Mouse (Mus musculus): ENCODE measurements around the gene Sult2a1. TPM values are rescaled to one million over a fixed set of nuclear protein-coding genes. Genes with fewer than 3 reads are reported as not detected.
"Not testable (repeated sequence)": the region's sequence is repeated elsewhere in the genome, so short reads cannot be mapped to it uniquely, and the experiment has no call there.

Sult2a1 gene
- not detected in 2 replicates for polyA plus RNA-seq (2014; fragmentation: Nextera tagmentation; extraction: Ambion mirVana)

DNA sequence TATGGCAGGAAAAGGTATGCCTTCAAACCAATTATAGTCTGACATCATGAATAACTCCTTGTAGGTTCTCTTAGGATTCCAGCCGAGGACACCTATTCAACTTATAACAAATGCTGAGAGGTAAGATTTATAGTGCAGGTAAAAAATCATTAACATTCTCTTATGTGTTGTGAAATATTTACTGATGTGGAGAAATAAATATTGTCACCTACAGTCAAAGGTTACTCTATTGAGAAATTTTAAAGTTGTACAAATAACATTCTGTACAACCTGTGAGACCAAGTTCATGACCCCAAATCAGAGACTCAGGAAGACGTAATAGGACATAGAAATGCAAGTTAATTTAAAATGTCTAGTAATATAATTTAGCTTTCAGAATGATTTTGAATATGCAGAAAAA, at the start of gene Sult2a1:
Sult2a1 (minus strand) TSS at position 101 of the 400 bp plus-strand sequence.
- H3K9ac ChIP-seq (ENCODE audit: low read depth, low read length); H3K27me3 ChIP-seq (ENCODE audit: control insufficient read depth, insufficient read depth, low read length); H3K4me2 ChIP-seq (replicated peaks; ENCODE audit: low read depth, low read length); H3K9me3 ChIP-seq (ENCODE audit: control insufficient read depth, low read length); H3K27ac ChIP-seq (ENCODE audit: low read depth, low read length); ATAC-seq (ENCODE audit: low FRiP score, low TSS enrichment); H3K4me3 ChIP-seq (ENCODE audit: low read length); H3K4me1 ChIP-seq (ENCODE audit: control insufficient read depth, insufficient read depth, low read length); H3K36me3 ChIP-seq (ENCODE audit: control insufficient read depth, insufficient read depth, low read length): not testable (repeated sequence)
- WGBS, result 87% methylated on average over 1 of the region's 2 CpGs

DNA sequence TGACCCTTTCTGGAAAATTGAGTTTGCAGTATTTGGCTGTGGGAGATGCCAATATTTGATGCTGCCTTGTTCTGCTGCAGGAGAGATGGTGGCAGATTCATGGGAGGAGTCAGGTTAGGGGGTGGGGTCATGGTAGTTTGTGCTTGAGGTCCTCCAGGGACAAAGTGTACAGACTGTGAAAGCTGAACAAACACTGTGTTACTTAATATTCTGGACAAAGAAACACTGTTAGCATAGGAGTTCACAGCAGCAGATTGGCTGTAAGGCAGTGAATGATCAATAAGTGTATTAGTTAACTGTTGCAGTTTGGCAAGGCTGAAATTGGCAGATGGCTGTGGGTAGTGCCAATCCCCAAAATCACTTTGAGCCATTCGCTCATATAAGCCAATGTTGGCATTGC, 23.3 kb downstream of the Sult2a1 start:
- no peaks in the 10 kb centered on the region for H3K27me3 ChIP-seq (ENCODE audit: control insufficient read depth, insufficient read depth, low read length)
- 100% methylated on average over 1 of the region's 1 CpGs for WGBS

More for the DNA sequence above, 23.3 kb downstream of the Sult2a1 start:
- H3K4me3 ChIP-seq (ENCODE audit: low read length), result no peak overlapping the region
- H3K4me2 ChIP-seq (replicated peaks; ENCODE audit: low read depth, low read length), result no peak overlapping the region
- H3K27ac ChIP-seq (ENCODE audit: low read depth, low read length), result no peak overlapping the region
- no peaks in the 10 kb centered on the region for H3K9me3 ChIP-seq (ENCODE audit: control insufficient read depth, low read length)
- no peaks in the 10 kb centered on the region for H3K36me3 ChIP-seq (ENCODE audit: control insufficient read depth, insufficient read depth, low read length)
- no peak for ATAC-seq (ENCODE audit: low FRiP score, low TSS enrichment)
- H3K9ac ChIP-seq (ENCODE audit: low read depth, low read length), result no peak overlapping the region
- no peaks in the 10 kb centered on the region for H3K4me1 ChIP-seq (ENCODE audit: control insufficient read depth, insufficient read depth, low read length)

Other genes starting within 250 kb of the Sult2a1 start
- not detected in 2 replicates for gene Sult2a5, start 213.4 kb downstream of the Sult2a1 start, polyA plus RNA-seq (2014; fragmentation: Nextera tagmentation; extraction: Ambion mirVana)
- not detected in 2 replicates for gene Sult2a2, start 103.9 kb downstream of the Sult2a1 start, polyA plus RNA-seq (2014; fragmentation: Nextera tagmentation; extraction: Ambion mirVana)
- gene Sult2a4, start 152.2 kb upstream of the Sult2a1 start, polyA plus RNA-seq (2014; fragmentation: Nextera tagmentation; extraction: Ambion mirVana), result not detected in 2 replicates